Mouse (Mus musculus) neural tube, embryonic 14.5 days (tissue): Measurements from ENCODE around the gene Cenpi. TPM values are rescaled to one million over a fixed set of nuclear protein-coding genes. Genes with fewer than 3 reads are reported as not detected.

Experiments
- ATAC-seq: fragments of 200-750 bp; cut with Nextera tagmentation; 2 replicates; pipeline ENCODE4 v1.8.0; 2017; ENCODE audit warnings: low read depth, mild to moderate bottlenecking, moderate TSS enrichment, moderate library complexity
- H3K27ac ChIP-seq: fragments of 300-500 bp; sonication (generic); 2 replicates; pipeline ENCODE4 v1.5.1; 2014; ENCODE audit warnings: low read depth, mild to moderate bottlenecking, control low read depth, low read length, moderate library complexity, mixed read lengths
- H3K27me3 ChIP-seq: fragments of 300-500 bp; sonication (generic); 2 replicates; pipeline ENCODE4 v1.6.1; 2014; ENCODE audit warnings: low read length; ENCODE audit not compliant: control insufficient read depth, insufficient read depth
- H3K36me3 ChIP-seq: fragments of 300-500 bp; sonication (generic); 2 replicates; pipeline ENCODE4 v1.6.1; 2014; ENCODE audit warnings: low read length, mixed read lengths; ENCODE audit not compliant: control insufficient read depth, insufficient read depth
- H3K4me1 ChIP-seq: fragments of 300-500 bp; sonication (generic); 2 replicates; pipeline ENCODE4 v1.6.1; 2014; ENCODE audit warnings: low read length; ENCODE audit not compliant: control insufficient read depth, insufficient read depth
- H3K4me2 ChIP-seq: fragments of 300-500 bp; sonication (generic); 2 replicates; pipeline ENCODE4 v1.6.1; 2014; ENCODE audit warnings: mild to moderate bottlenecking, low read depth, low read length, control low read depth
- H3K4me3 ChIP-seq: fragments of 300-500 bp; sonication (generic); 2 replicates; pipeline ENCODE4 v1.5.1; 2014; ENCODE audit warnings: low read depth, low read length, control low read depth, mixed read lengths
- H3K9ac ChIP-seq: fragments of 300-500 bp; sonication (generic); replicated peaks from 2 replicates; pipeline ENCODE4 v1.6.1; 2014; ENCODE audit warnings: low read depth, mild to moderate bottlenecking, control low read depth, low read length, mixed read lengths
- H3K9me3 ChIP-seq: fragments of 300-500 bp; sonication (generic); 2 replicates; pipeline ENCODE4 v1.6.1; 2016; ENCODE audit warnings: low read length; ENCODE audit not compliant: control insufficient read depth
- WGBS: fragments of 180-500 bp; shearing (Covaris S2); extraction: QIAGEN DNeasy Blood & Tissue Kit; methylation state at CpG from one replicate; pipeline ENCODE4 v1.1.7; 2014; 5-methylcytosine and 5-hydroxymethylcytosine counted together
- polyA plus RNA-seq: library from polyadenylated mRNA; unstranded; fragments of >200 nt; fragmentation: Nextera tagmentation; extraction: Ambion mirVana; gene quantifications from 2 replicates; pipeline ENCODE4 v1.2.1, GENCODE M21; 2014

Cenpi gene
- polyA plus RNA-seq = 5.3 and 6.1 TPM in 2 replicates

DNA sequence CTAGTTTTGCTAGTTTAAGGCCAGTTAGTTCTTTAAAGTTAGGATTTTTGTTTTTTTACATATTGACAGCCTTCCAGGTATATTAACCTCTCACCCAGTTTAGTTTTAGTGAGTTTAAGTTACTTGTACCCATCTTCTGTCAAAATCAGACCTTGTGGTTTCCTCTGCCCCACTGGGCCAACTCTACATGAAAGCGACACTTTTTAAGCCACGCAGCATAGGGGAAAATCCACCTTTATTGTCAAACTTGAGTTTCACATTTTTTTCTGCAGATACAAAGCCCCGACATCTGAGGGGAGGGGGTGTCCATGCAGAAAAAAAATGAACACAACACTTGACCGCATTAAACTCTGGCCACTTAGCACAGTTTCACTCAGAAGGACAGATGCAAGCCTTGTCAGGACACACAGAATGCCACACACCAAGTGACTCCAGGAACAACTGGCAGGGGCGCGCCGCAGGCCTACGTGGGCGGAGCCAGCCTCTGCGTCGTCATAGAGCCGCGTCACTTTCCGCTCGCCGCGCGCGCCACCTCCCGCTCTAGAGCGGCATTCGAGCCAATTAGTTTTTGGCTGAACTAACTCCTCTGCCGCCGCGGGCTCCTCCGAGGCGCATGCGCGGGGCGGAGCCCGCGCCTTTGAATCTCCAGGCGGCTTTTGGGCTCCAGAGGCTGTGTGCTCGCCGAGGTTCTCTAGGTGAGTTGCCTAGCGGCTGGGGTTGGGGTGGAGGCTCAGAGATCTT, at the start of gene Cenpi:
Cenpi (plus strand) TSS at position 551 of the 741 bp plus-strand sequence.
- 21% methylated on average over 36 of the region's 36 CpGs for WGBS
- Histone ChIP-seq H3K27ac (no peak within 1 kb of the TSS), H3K9ac (peak within 1 kb of the TSS; percentile 28; the same call in 1 of the 2 replicates), H3K36me3 (no peaks in the 10 kb centered on the region), H3K4me1 (no peaks in the 10 kb centered on the region), H3K9me3 (no peaks in the 10 kb centered on the region), H3K4me3 (peak within 1 kb of the TSS; percentile 32), H3K4me2 (peak within 1 kb of the TSS; percentile 44), H3K27me3 (no peaks in the 10 kb centered on the region)
- ATAC-seq = peak; percentile 98

DNA sequence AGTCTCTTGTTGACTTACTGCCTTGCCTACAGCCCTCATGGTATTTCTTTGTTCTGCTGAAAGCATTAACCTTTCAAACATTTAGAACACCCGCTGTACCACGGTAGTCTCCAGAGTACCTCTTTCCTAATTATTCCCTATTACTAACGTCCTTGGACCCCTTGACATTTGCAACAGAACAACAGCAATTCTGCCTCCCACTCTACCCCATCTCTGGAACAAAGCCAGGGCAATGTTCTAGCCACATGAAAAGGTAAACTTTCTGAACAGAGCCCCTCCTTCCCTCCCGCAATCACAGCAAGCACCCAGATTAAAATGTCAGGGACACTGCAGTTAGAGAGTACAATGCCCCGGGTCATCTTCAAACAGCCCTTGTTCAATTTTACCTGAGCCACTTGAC, 46.7 kb upstream of the Cenpi start:
- WGBS = 39% methylated on average over 5 of the region's 5 CpGs
- no peaks in the 10 kb centered on the region for H3K36me3 ChIP-seq
- H3K27me3 ChIP-seq = no peaks in the 10 kb centered on the region
- H3K9me3 ChIP-seq = no peaks in the 10 kb centered on the region
- ATAC-seq = no peak
- H3K4me3 ChIP-seq = no peak overlapping the region
- H3K4me1 ChIP-seq = no peaks in the 10 kb centered on the region
- no peak overlapping the region for H3K27ac ChIP-seq
- no peak overlapping the region for H3K9ac ChIP-seq
- H3K4me2 ChIP-seq = no peak overlapping the region

DNA sequence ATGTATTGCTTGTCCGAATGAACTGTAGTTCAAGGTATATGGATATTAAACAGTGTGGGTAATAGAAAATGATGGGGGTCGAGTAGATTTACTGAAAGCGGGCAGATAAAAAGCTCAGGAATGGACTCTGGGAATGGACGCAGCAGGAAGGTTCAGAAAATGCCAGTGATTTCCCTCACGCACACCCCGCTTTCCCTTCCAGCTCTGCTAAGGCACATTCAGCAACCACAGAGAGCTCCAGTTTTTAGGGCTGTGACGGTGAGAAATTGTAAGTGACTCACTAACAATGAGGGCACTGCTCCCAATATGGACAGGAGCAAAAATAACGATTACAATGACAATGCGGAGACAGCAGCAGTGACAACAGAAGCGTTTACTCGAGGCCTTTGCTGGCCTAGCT, 45.8 kb upstream of the Cenpi start:
- Histone ChIP-seq H3K4me2 (no peak overlapping the region), H3K9ac (no peak overlapping the region), H3K9me3 (no peaks in the 10 kb centered on the region), H3K36me3 (no peaks in the 10 kb centered on the region), H3K4me3 (no peak overlapping the region), H3K27me3 (no peaks in the 10 kb centered on the region), H3K4me1 (no peaks in the 10 kb centered on the region), H3K27ac (no peak overlapping the region)
- WGBS = 63% methylated on average over 11 of the region's 11 CpGs
- peak; percentile 72 for ATAC-seq

DNA sequence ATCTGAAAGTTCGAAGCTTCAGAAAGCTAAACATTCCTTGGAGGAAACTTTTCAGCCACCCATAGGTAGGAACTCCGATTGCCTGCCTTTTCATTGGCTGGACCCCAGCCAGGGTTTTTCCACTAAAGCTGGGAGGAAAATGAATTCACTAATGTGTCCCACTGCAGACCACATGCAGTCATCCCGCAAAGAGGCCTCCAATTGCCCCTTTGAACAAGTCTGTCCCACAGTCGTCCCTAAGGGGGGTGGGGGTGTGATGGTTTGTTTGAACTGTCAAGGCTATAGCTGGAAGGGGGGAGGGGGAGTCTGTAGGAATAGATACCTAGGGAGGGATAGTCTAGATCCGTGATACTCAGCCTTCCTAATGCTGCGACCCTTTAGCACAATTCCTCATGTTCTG, 32.2 kb upstream of the Cenpi start:
- 20% methylated on average over 6 of the region's 6 CpGs for WGBS
- Histone ChIP-seq H3K27me3 (no peaks in the 10 kb centered on the region), H3K4me2 (no peak overlapping the region), H3K9me3 (no peaks in the 10 kb centered on the region), H3K36me3 (no peaks in the 10 kb centered on the region), H3K27ac (no peak overlapping the region), H3K4me1 (no peaks in the 10 kb centered on the region), H3K4me3 (no peak overlapping the region), H3K9ac (no peak overlapping the region)
- ATAC-seq = 0 out of 2 replicates have a peak, but pooled peaks have one; percentile 23

DNA sequence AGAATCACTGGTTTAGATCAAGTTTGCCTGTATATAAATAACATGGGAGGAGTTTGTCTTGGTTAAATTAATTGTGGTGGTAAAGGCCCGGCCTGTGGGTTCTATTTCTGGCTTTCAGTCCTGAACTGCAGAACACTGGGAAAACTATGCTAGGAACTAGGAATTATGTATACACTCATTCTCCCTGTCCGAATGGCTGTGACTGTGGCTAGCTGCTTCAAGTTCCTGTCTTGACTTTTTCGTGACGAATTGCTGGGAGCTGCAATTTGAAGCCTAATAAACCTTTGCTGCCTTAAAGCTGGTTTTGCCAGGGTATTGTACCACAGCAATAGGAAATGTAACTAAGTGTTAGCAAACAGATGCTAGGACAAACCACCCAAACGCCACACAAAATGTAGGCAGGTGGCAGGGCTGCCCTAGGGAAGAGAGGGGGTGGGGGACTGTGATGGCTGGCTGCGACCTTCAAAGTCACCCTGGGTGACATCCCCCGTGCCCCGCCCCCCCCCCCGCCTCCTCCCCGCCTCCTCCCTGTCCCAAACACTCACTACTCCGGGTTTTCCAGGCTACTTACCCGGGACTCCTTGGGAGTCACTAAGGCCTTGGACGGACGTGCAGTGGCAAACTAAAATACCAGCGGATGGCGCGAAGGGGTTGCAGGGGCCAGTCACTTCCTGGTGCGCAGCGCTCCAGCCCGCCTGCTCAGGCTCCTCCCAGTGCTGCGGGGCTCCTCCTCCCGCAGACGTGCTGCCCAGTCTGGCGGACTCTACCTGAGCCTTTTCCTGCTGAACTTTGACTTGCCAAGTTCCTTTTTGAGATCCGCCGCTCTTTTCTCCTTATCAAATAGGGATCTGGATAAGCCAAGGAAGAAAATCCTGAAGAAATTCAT, 31.4 kb upstream of the Cenpi start, which contains the start of gene Trmt2b:
Trmt2b (minus strand) TSS at position 710 of the 886 bp plus-strand sequence.
- H3K9ac ChIP-seq = peak within 1 kb of the TSS; percentile 7; the same call in 1 of the 2 replicates

DNA sequence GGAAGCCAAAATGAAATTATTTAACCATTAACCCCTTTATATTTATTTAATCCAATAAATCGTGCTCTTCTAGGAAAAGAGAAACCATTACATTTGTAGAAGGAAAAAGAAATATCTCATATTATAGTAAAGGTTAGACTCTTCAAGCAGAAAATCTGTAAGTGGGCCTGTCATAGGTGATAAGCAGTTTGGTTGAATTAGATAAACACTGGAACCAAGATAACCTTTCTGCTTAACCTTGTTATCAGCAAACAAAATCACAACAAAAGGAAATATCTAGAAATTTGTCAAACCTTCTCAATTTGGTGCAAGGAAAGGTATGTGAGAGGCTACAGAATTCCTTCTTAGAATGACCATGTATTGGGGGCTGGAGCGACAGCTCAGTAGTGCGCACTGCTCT, 27.4 kb upstream of the Cenpi start:
- ATAC-seq = no peak
- no peaks in the 10 kb centered on the region for H3K36me3 ChIP-seq
- no peaks in the 10 kb centered on the region for H3K27me3 ChIP-seq
- no peak overlapping the region for H3K9ac ChIP-seq
- WGBS = 91% methylated on average over 3 of the region's 3 CpGs
- no peaks in the 10 kb centered on the region for H3K4me1 ChIP-seq
- H3K4me3 ChIP-seq = no peak overlapping the region
- H3K9me3 ChIP-seq = no peaks in the 10 kb centered on the region
- no peak overlapping the region for H3K4me2 ChIP-seq
- H3K27ac ChIP-seq = no peak overlapping the region

More for the DNA sequence above, 31.4 kb upstream of the Cenpi start, which contains the start of gene Trmt2b:
- Histone ChIP-seq H3K36me3 (no peaks in the 10 kb centered on the region), H3K4me3 (peak within 1 kb of the TSS; percentile 32), H3K4me2 (peak within 1 kb of the TSS; percentile 47), H3K9me3 (no peaks in the 10 kb centered on the region), H3K4me1 (no peaks in the 10 kb centered on the region), H3K27ac (no peak within 1 kb of the TSS), H3K27me3 (no peaks in the 10 kb centered on the region)
- WGBS = 14% methylated on average over 22 of the region's 26 CpGs
- peak; percentile 87 for ATAC-seq

DNA sequence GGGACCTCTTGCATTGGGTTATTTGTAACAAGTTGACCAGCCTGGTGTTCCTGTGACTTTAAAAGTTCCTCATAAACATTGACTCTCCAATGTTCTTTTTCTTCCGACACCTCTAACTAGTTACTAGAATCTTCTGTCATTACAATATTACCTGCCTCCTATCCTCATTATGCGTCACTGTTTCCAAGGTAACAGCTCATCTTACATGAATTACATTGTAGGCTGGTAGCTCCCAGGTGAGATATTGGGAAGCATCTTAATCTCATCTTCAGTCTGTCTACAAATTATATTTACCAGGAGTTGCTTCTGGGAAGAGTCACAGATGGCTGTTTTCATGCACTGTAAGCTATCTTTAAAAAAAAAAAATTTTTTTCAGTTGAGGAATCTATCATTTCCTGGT, 22.8 kb upstream of the Cenpi start:
- Histone ChIP-seq H3K27ac (no peak overlapping the region), H3K36me3 (no peaks in the 10 kb centered on the region), H3K9me3 (no peaks in the 10 kb centered on the region), H3K4me1 (no peaks in the 10 kb centered on the region), H3K4me2 (no peak overlapping the region), H3K27me3 (0 out of 2 replicates have a peak, but pooled peaks cover 2% of the 10 kb centered on the region), H3K9ac (no peak overlapping the region), H3K4me3 (no peak overlapping the region)
- ATAC-seq = no peak
- WGBS = 78% methylated on average over 2 of the region's 2 CpGs

DNA sequence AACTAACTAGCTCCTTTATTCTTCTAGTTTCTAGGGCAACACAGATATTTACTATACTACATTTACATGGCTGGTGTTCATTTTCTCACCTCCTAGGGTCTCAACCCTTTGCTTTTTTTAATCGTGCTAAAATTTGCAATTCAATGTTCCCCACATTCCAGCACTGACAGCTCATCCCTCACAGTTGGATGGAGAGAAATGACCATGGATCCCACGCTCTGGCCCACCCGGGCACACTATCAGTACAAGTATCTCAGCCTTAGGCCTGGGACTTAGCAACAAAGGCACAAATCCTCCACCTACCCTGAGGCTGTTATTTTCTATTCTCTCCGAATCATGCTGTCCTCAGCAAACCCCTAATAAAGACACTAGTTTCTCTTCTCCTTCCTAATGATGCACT, 22.1 kb upstream of the Cenpi start:
- Histone ChIP-seq H3K4me1 (no peaks in the 10 kb centered on the region), H3K9ac (no peak overlapping the region), H3K4me3 (no peak overlapping the region), H3K27me3 (0 out of 2 replicates have a peak, but pooled peaks cover 2% of the 10 kb centered on the region), H3K9me3 (no peaks in the 10 kb centered on the region), H3K36me3 (no peaks in the 10 kb centered on the region), H3K27ac (no peak overlapping the region), H3K4me2 (no peak overlapping the region)
- peak; percentile 21; the same call in 1 of the 2 replicates for ATAC-seq
- 41% methylated on average over 4 of the region's 4 CpGs for WGBS
